Mouse (Mus musculus) kidney, adult 2 months (tissue): ENCODE results near the gene Ddx60.

Source experiments
- CTCF ChIP-seq: fragments of 200-500 bp; conservative IDR thresholded peaks from 2 replicates; pipeline ENCODE4 v1.5.1; 2011; ENCODE audit warnings: low read depth, mild to moderate bottlenecking, control low read depth, low read length, moderate library complexity, mixed read lengths; ENCODE audit not compliant: insufficient read depth, insufficient read length
- POLR2A ChIP-seq: fragments of 200-500 bp; IDR thresholded peaks from one replicate; pipeline ENCODE4 v1.6.1; 2011; ENCODE audit warnings: low read depth, low read length, control low read depth

GRCm38 (mm10) chr8:62014582-62014981, 86.7 kb downstream of the Ddx60 start:
- TF ChIP-seq CTCF (no peak), POLR2A (no peak)
